Mouse (Mus musculus) midbrain, embryonic 10.5 days (tissue): Measurements from ENCODE around the gene Gm28042. TPM values are rescaled to one million over a fixed set of nuclear protein-coding genes. Genes with fewer than 3 reads are reported as not detected.

Experiments used
- DNase-seq: peaks from one replicate; pipeline ENCODE4 v3.0.0-alpha.2; 2017; ENCODE audit warnings: low spot score
- H3K27ac ChIP-seq: fragments of 300-500 bp; sonication (generic); replicated peaks from 2 replicates; pipeline ENCODE4 v1.5.1; 2016; ENCODE audit warnings: mild to moderate bottlenecking
- H3K27me3 ChIP-seq: fragments of 300-500 bp; sonication (generic); 2 replicates; pipeline ENCODE4 v1.6.1; 2016; ENCODE audit warnings: low read depth, mild to moderate bottlenecking; ENCODE audit not compliant: poor library complexity, severe bottlenecking
- H3K36me3 ChIP-seq: fragments of 300-500 bp; sonication (generic); 2 replicates; pipeline ENCODE4 v1.6.1; 2016; ENCODE audit warnings: mild to moderate bottlenecking, moderate library complexity
- H3K4me1 ChIP-seq: fragments of 300-500 bp; sonication (generic); 2 replicates; pipeline ENCODE4 v1.6.1; 2016
- H3K4me3 ChIP-seq: fragments of 300-500 bp; sonication (generic); 2 replicates; pipeline ENCODE4 v1.5.1; 2016; ENCODE audit warnings: mild to moderate bottlenecking, moderate library complexity
- H3K9me3 ChIP-seq: fragments of 300-500 bp; sonication (generic); replicated peaks from 2 replicates; pipeline ENCODE4 v1.6.1; 2016; ENCODE audit warnings: mild to moderate bottlenecking
- WGBS: fragments of 180-500 bp; shearing (Covaris S2); methylation state at CpG from one replicate; pipeline ENCODE4 v1.1.7; 2016; 5-methylcytosine and 5-hydroxymethylcytosine counted together
- polyA plus RNA-seq: library from polyadenylated mRNA; unstranded; fragments of >200 nt; fragmentation: Nextera tagmentation; extraction: Ambion mirVana; gene quantifications from 2 replicates; pipeline ENCODE4 v1.2.1, GENCODE M21; 2016

Gm28042 gene
- polyA plus RNA-seq, 1 experiment from 2014 or later = 5.2 TPM

- 83% methylated on average over 4 of the region's 4 CpGs for WGBS
- 0 out of 2 replicates have a peak, but pooled peaks cover 7% of the 10 kb centered on the region for H3K4me1 ChIP-seq
Observed at GRCm38 (mm10) chr2:119997354-119997753, 29.9 kb upstream of the Gm28042 start.

GRCm38 (mm10) chr2:119999731-120000130, 27.6 kb upstream of the Gm28042 start:
- DNase-seq = no peak
- Histone ChIP-seq H3K27me3 (no peaks in the 10 kb centered on the region), H3K9me3 (no peaks in the 10 kb centered on the region), H3K36me3 (peaks cover 10% of the 10 kb centered on the region; the same call in 1 of the 2 replicates), H3K4me3 (no peak overlapping the region), H3K4me1 (0 out of 2 replicates have a peak, but pooled peaks cover 7% of the 10 kb centered on the region), H3K27ac (no peak overlapping the region)
- 97% methylated on average over 2 of the region's 2 CpGs for WGBS

More at GRCm38 (mm10) chr2:119997354-119997753, 29.9 kb upstream of the Gm28042 start:
- H3K36me3 ChIP-seq = peaks cover 10% of the 10 kb centered on the region; the same call in 1 of the 2 replicates
- no peak overlapping the region for H3K27ac ChIP-seq
- no peaks in the 10 kb centered on the region for H3K9me3 ChIP-seq
- H3K27me3 ChIP-seq = no peaks in the 10 kb centered on the region
- DNase-seq = no peak
- no peak overlapping the region for H3K4me3 ChIP-seq

- Histone ChIP-seq H3K4me3 (no peak overlapping the region), H3K4me1 (0 out of 2 replicates have a peak, but pooled peaks cover 7% of the 10 kb centered on the region), H3K27ac (0 out of 2 replicates have a peak overlapping the region, but pooled peaks have one; percentile 17), H3K9me3 (no peaks in the 10 kb centered on the region), H3K36me3 (peaks cover 10% of the 10 kb centered on the region; the same call in 1 of the 2 replicates), H3K27me3 (no peaks in the 10 kb centered on the region)
- 70% methylated on average over 3 of the region's 3 CpGs for WGBS
- DNase-seq = no peak
Observed at GRCm38 (mm10) chr2:120000882-120001584, 26.3 kb upstream of the Gm28042 start.

GRCm38 (mm10) chr2:120001956-120002355, 25.3 kb upstream of the Gm28042 start:
- Histone ChIP-seq H3K9me3 (no peaks in the 10 kb centered on the region), H3K36me3 (peaks cover 10% of the 10 kb centered on the region; the same call in 1 of the 2 replicates), H3K27ac (no peak overlapping the region), H3K27me3 (no peaks in the 10 kb centered on the region), H3K4me3 (no peak overlapping the region), H3K4me1 (0 out of 2 replicates have a peak, but pooled peaks cover 7% of the 10 kb centered on the region)
- no peak for DNase-seq
- 79% methylated on average over 4 of the region's 4 CpGs for WGBS

- 86% methylated on average over 2 of the region's 2 CpGs for WGBS
- Histone ChIP-seq H3K27ac (no peak overlapping the region), H3K9me3 (no peaks in the 10 kb centered on the region), H3K4me3 (no peak overlapping the region), H3K27me3 (no peaks in the 10 kb centered on the region), H3K4me1 (0 out of 2 replicates have a peak, but pooled peaks cover 5% of the 10 kb centered on the region), H3K36me3 (0 out of 2 replicates have a peak, but pooled peaks cover 7% of the 10 kb centered on the region)
- no peak for DNase-seq
Observed at GRCm38 (mm10) chr2:120003970-120004369, 23.3 kb upstream of the Gm28042 start.

- no peaks in the 10 kb centered on the region for H3K4me1 ChIP-seq
- 93% methylated on average over 7 of the region's 7 CpGs for WGBS
- no peaks in the 10 kb centered on the region for H3K9me3 ChIP-seq
- no peak overlapping the region for H3K4me3 ChIP-seq
- H3K27ac ChIP-seq = no peak overlapping the region
- H3K27me3 ChIP-seq = no peaks in the 10 kb centered on the region
- DNase-seq = no peak
- H3K36me3 ChIP-seq = no peaks in the 10 kb centered on the region
Observed at GRCm38 (mm10) chr2:120006696-120007095, 20.6 kb upstream of the Gm28042 start.

GRCm38 (mm10) chr2:120007680-120008210, 19.5 kb upstream of the Gm28042 start:
- Histone ChIP-seq H3K27ac (no peak overlapping the region), H3K27me3 (no peaks in the 10 kb centered on the region), H3K4me1 (no peaks in the 10 kb centered on the region), H3K9me3 (no peaks in the 10 kb centered on the region), H3K36me3 (peaks cover under 1% of the 10 kb centered on the region; the same call in 1 of the 2 replicates), H3K4me3 (no peak overlapping the region)
- WGBS = 90% methylated on average over 4 of the region's 4 CpGs
- DNase-seq = no peak

GRCm38 (mm10) chr2:120008672-120009071, 18.6 kb upstream of the Gm28042 start:
- no peak overlapping the region for H3K4me3 ChIP-seq
- no peaks in the 10 kb centered on the region for H3K27me3 ChIP-seq
- DNase-seq = no peak
- H3K36me3 ChIP-seq = peaks cover 9% of the 10 kb centered on the region
- 74% methylated on average over 4 of the region's 4 CpGs for WGBS
- H3K9me3 ChIP-seq = no peaks in the 10 kb centered on the region
- no peak overlapping the region for H3K27ac ChIP-seq
- H3K4me1 ChIP-seq = no peaks in the 10 kb centered on the region

- H3K4me1 ChIP-seq = no peaks in the 10 kb centered on the region
- 89% methylated on average over 8 of the region's 8 CpGs for WGBS
- no peak overlapping the region for H3K4me3 ChIP-seq
- H3K27ac ChIP-seq = no peak overlapping the region
- H3K9me3 ChIP-seq = no peaks in the 10 kb centered on the region
- peaks cover 19% of the 10 kb centered on the region for H3K36me3 ChIP-seq
- H3K27me3 ChIP-seq = no peaks in the 10 kb centered on the region
- DNase-seq = peak; percentile 43
Observed at GRCm38 (mm10) chr2:120011462-120012200, 15.7 kb upstream of the Gm28042 start.

- H3K4me3 ChIP-seq = no peak overlapping the region
- WGBS = 84% methylated on average over 13 of the region's 13 CpGs
- no peaks in the 10 kb centered on the region for H3K27me3 ChIP-seq
- no peak for DNase-seq
- no peaks in the 10 kb centered on the region for H3K4me1 ChIP-seq
- H3K36me3 ChIP-seq = peaks cover 32% of the 10 kb centered on the region
- no peaks in the 10 kb centered on the region for H3K9me3 ChIP-seq
- H3K27ac ChIP-seq = no peak overlapping the region
Observed at GRCm38 (mm10) chr2:120012924-120013323, 14.4 kb upstream of the Gm28042 start.

- Histone ChIP-seq H3K9me3 (no peaks in the 10 kb centered on the region), H3K4me3 (no peak overlapping the region), H3K27ac (no peak overlapping the region), H3K36me3 (peaks cover 43% of the 10 kb centered on the region), H3K27me3 (no peaks in the 10 kb centered on the region), H3K4me1 (no peaks in the 10 kb centered on the region)
- DNase-seq = no peak
- WGBS = 94% methylated on average over 2 of the region's 2 CpGs
Observed at GRCm38 (mm10) chr2:120013831-120014486, 13.3 kb upstream of the Gm28042 start.

GRCm38 (mm10) chr2:120015882-120016281, 11.4 kb upstream of the Gm28042 start:
- H3K4me3 ChIP-seq = no peak overlapping the region
- no peak overlapping the region for H3K27ac ChIP-seq
- 97% methylated on average over 4 of the region's 4 CpGs for WGBS
- no peak for DNase-seq
- H3K4me1 ChIP-seq = no peaks in the 10 kb centered on the region
- H3K36me3 ChIP-seq = peaks cover 62% of the 10 kb centered on the region
- no peaks in the 10 kb centered on the region for H3K27me3 ChIP-seq
- no peaks in the 10 kb centered on the region for H3K9me3 ChIP-seq
